Mouse (Mus musculus): ENCODE measurements around the gene Gm42674. TPM values are rescaled to one million over a fixed set of nuclear protein-coding genes. Genes with fewer than 3 reads are reported as not detected.

The Gm42674 gene
- total RNA-seq, 2 experiments from 2014 or later: not detected

DNA sequence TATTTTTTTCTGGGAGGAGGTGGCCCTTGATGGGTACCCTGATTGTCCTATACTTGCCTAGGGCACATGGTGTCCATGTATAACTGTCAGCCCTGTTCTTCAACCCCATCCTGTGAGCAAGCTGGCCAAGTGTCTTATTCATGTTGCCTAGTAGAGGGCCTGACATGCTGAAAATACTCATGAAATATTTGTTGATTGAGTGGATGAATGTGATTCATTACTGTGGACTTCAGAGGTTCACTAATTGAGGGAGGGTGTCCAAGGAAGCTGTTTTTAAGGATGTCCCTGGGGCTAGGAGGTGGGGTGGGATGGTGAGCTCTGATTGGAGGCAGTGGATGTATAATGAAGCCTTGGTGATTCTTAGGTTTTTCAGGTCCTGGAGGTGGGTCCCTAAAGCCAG lies 52.0 kb downstream of the Gm42674 start, which contains the start of gene S100a7a:
Gene S100a7a (plus strand): TSS at position 301 of the 400 bp plus-strand sequence.
- intact Hi-C loops (cut with DNase I): loop anchor here (1.0 to 5.0 kb wide), 6 partner anchors 36 to 241 kb away; partner anchors contain the start of genes Chtop, Ints3 and Snapin
- DNase-seq (ENCODE audit: extremely low spot score in 1 of 2, low spot score in 2 of 2): no peak
- Histone ChIP-seq H3K4me3 (no peak within 1 kb of the TSS), H3K27ac (no peak within 1 kb of the TSS)
- no peak for TF ChIP-seq CTCF (IDR thresholded peaks at IDR 0.05)

Other genes starting within 250 kb of the Gm42674 start
- 1 to 10 TPM; 8.1 to 8.3 TPM for gene Slc27a3, start 212.0 kb upstream of the Gm42674 start, total RNA-seq (2021)
- 10 to 100 TPM; 62.1 to 65.7 TPM for gene Ints3, start 168.3 kb upstream of the Gm42674 start, total RNA-seq (2021)
- gene Npr1, start 136.0 kb upstream of the Gm42674 start, total RNA-seq (2021): 1 to 10 TPM; 3.3 TPM
- 10 to 100 TPM; 75.1 to 92.3 TPM for gene Ilf2, start 125.8 kb upstream of the Gm42674 start, total RNA-seq (2021)
- 10 to 100 TPM; 48.8 to 50.9 TPM for gene Snapin, start 110.9 kb upstream of the Gm42674 start, total RNA-seq (2021)
- 100 to 1,000 TPM; 164 TPM for gene Chtop, start 92.4 kb upstream of the Gm42674 start, total RNA-seq (2021)
- gene S100a1, start 87.5 kb upstream of the Gm42674 start, total RNA-seq (2021): 100 to 1,000 TPM; 119 to 123 TPM
- gene S100a13, start 87.5 kb upstream of the Gm42674 start, total RNA-seq (2021): 10 to 100 TPM; 15.4 to 18.1 TPM
- gene S100a14, start 75.0 kb upstream of the Gm42674 start, total RNA-seq (2021): under 1 TPM in 1 of 2 experiments, not detected in 1; 0.34 TPM
- 10 to 100 TPM; 60.2 to 70.1 TPM for gene S100a16, start 64.7 kb upstream of the Gm42674 start, total RNA-seq (2021)
- gene S100a3, start 41.3 kb upstream of the Gm42674 start, total RNA-seq (2021): under 1 TPM; 0.56 to 0.81 TPM
- gene S100a2, start 11.7 kb upstream of the Gm42674 start, total RNA-seq (2021): not detected
- 1 to 10 TPM; 4.6 to 4.8 TPM for gene S100a4, start 1.9 kb downstream of the Gm42674 start, total RNA-seq (2021)
- not detected for gene S100a5, start 6.6 kb downstream of the Gm42674 start, total RNA-seq (2021)
- gene S100a6, start 11.0 kb downstream of the Gm42674 start, total RNA-seq (2021): 10 to 100 TPM; 28.8 to 31.0 TPM
- 1 to 10 TPM in 1 of 2 experiments, under 1 TPM in 1; 0.72 to 1.1 TPM for gene S100a7a, start 52.1 kb downstream of the Gm42674 start, total RNA-seq (2021)
- 1 to 10 TPM in 1 of 2 experiments, not detected in 1; 3.0 TPM for gene S100a8, start 67.1 kb downstream of the Gm42674 start, total RNA-seq (2021)
- 1 to 10 TPM in 1 of 2 experiments, not detected in 1; 2.1 TPM for gene S100a9, start 93.8 kb downstream of the Gm42674 start, total RNA-seq (2021)
- not detected for gene Pglyrp4, start 125.0 kb downstream of the Gm42674 start, total RNA-seq (2021)
- gene Gm5849, start 176.0 kb downstream of the Gm42674 start, total RNA-seq (2021): not detected

Data from left cerebral cortex, adult 2 months (tissue).